Mouse (Mus musculus) limb, embryonic 14.5 days (tissue): ENCODE measurements around the gene Ptch1. TPM values are rescaled to one million over a fixed set of nuclear protein-coding genes. Genes with fewer than 3 reads are reported as not detected.

Experiments
- ATAC-seq: fragments of 200-750 bp; cut with Nextera tagmentation; 2 replicates; pipeline ENCODE4 v1.8.0; 2017; ENCODE audit warnings: low read depth, moderate number of reproducible peaks, moderate TSS enrichment; ENCODE audit not compliant: low FRiP score
- DNase-seq: peaks from one replicate; pipeline ENCODE4 v3.0.0-alpha.2; 2015; ENCODE audit warnings: low spot score
- H3K27ac ChIP-seq: fragments of 300-500 bp; sonication (generic); replicated peaks from 2 replicates; pipeline ENCODE4 v1.5.1; 2014; ENCODE audit warnings: low read depth, mild to moderate bottlenecking, low read length, moderate library complexity, mixed read lengths
- H3K27me3 ChIP-seq: fragments of 300-500 bp; sonication (generic); 2 replicates; pipeline ENCODE4 v1.6.1; 2014; ENCODE audit warnings: low read length, mixed read lengths; ENCODE audit not compliant: control insufficient read depth, insufficient read depth
- H3K36me3 ChIP-seq: fragments of 300-500 bp; sonication (generic); 2 replicates; pipeline ENCODE4 v1.6.1; 2014; ENCODE audit warnings: mild to moderate bottlenecking, low read length, moderate library complexity, mixed read lengths; ENCODE audit not compliant: control insufficient read depth, insufficient read depth
- H3K4me1 ChIP-seq: fragments of 300-500 bp; sonication (generic); 2 replicates; pipeline ENCODE4 v1.6.1; 2014; ENCODE audit warnings: antibody characterized with exemption, low read length, mixed read lengths; ENCODE audit not compliant: control insufficient read depth, insufficient read depth
- H3K4me2 ChIP-seq: fragments of 300-500 bp; sonication (generic); replicated peaks from 2 replicates; pipeline ENCODE4 v1.6.1; 2014; ENCODE audit warnings: low read depth, mild to moderate bottlenecking, low read length, moderate library complexity; ENCODE audit not compliant: severe bottlenecking
- H3K4me3 ChIP-seq: fragments of 300-500 bp; sonication (generic); replicated peaks from 2 replicates; pipeline ENCODE4 v1.5.1; 2014; ENCODE audit warnings: low read length
- H3K9ac ChIP-seq: fragments of 300-500 bp; sonication (generic); 2 replicates; pipeline ENCODE4 v1.6.1; 2014; ENCODE audit warnings: mild to moderate bottlenecking, low read depth, low read length, moderate library complexity; ENCODE audit not compliant: severe bottlenecking
- H3K9me3 ChIP-seq: fragments of 300-500 bp; sonication (generic); 2 replicates; pipeline ENCODE4 v1.6.1; 2016; ENCODE audit warnings: low read length; ENCODE audit not compliant: control insufficient read depth
- POLR2A ChIP-seq: fragments of 200-500 bp; IDR thresholded peaks from 2 replicates; pipeline ENCODE4 v1.8.0; 2012; ENCODE audit warnings: inconsistent platforms, mild to moderate bottlenecking, moderate library complexity, borderline replicate concordance; ENCODE audit not compliant: insufficient read depth, insufficient read length; ENCODE audit errors: extremely low read depth
- WGBS: fragments of 180-500 bp; shearing (Covaris S2); extraction: QIAGEN DNeasy Blood & Tissue Kit; methylation state at CpG from one replicate; pipeline ENCODE4 v1.1.7; 2014; 5-methylcytosine and 5-hydroxymethylcytosine counted together
- polyA plus RNA-seq, 2 experiments: library from polyadenylated mRNA; depleted of rRNA in 1 of 2; stranded (reverse) in 1 of 2; unstranded in 1 of 2; fragments of >200 nt; fragmentation: Nextera tagmentation in 1 of 2; extraction: Ambion mirVana in 1 of 2; gene quantifications; 2 replicates each; pipeline versions ENCODE4 v1.2.1 to v1.2.3; 2012 to 2014

Gene Ptch1
- polyA plus RNA-seq, 2 experiments, result 31.0 to 45.9 TPM

- H3K4me1 ChIP-seq, result peaks cover 33% of the 10 kb centered on the region
- H3K9ac ChIP-seq, result no peak overlapping the region
- peaks cover 87% of the 10 kb centered on the region for H3K36me3 ChIP-seq
- H3K4me3 ChIP-seq, result no peak overlapping the region
- no peak overlapping the region for H3K4me2 ChIP-seq
- no peaks in the 10 kb centered on the region for H3K27me3 ChIP-seq
- DNase-seq (no peak), ATAC-seq (no peak)
- WGBS, result 94% methylated on average over 6 of the region's 6 CpGs
- no peaks in the 10 kb centered on the region for H3K9me3 ChIP-seq
- TF ChIP-seq POLR2A, result no peak
- no peak overlapping the region for H3K27ac ChIP-seq
These were observed 53.3 kb downstream of the Ptch1 start for GRCm38 (mm10) chr13:63520110-63520509.

- Histone ChIP-seq H3K4me2 (no peak overlapping the region), H3K9ac (no peak overlapping the region), H3K9me3 (no peaks in the 10 kb centered on the region), H3K27me3 (no peaks in the 10 kb centered on the region), H3K4me3 (no peak overlapping the region), H3K4me1 (peaks cover 9% of the 10 kb centered on the region), H3K36me3 (peaks cover 94% of the 10 kb centered on the region), H3K27ac (no peak overlapping the region)
- no peak for TF ChIP-seq POLR2A
- whole genome bisulfite sequencing, result 31% methylated on average over 2 of the region's 2 CpGs
- DNase-seq, result peak; percentile 36
- no peak for ATAC-seq
These were observed 56.9 kb downstream of the Ptch1 start for GRCm38 (mm10) chr13:63516535-63516934.

- Histone ChIP-seq H3K4me2 (no peak overlapping the region), H3K4me1 (peaks cover 9% of the 10 kb centered on the region), H3K36me3 (peaks cover 98% of the 10 kb centered on the region), H3K9ac (no peak overlapping the region), H3K27me3 (no peaks in the 10 kb centered on the region), H3K4me3 (no peak overlapping the region), H3K27ac (no peak overlapping the region), H3K9me3 (no peaks in the 10 kb centered on the region)
- TF ChIP-seq POLR2A, result no peak
- 60% methylated on average over 5 of the region's 5 CpGs for WGBS
- ATAC-seq, result no peak
- no peak for DNase-seq
These were observed 57.9 kb downstream of the Ptch1 start for GRCm38 (mm10) chr13:63515542-63515941.

GRCm38 (mm10) chr13:63514931-63515360, 58.5 kb downstream of the Ptch1 start:
- TF ChIP-seq POLR2A, result no peak
- no peaks in the 10 kb centered on the region for H3K9me3 ChIP-seq
- WGBS, result 61% methylated on average over 8 of the region's 8 CpGs
- H3K9ac ChIP-seq, result no peak overlapping the region
- DNase-seq (no peak), ATAC-seq (no peak)
- peaks cover 97% of the 10 kb centered on the region for H3K36me3 ChIP-seq
- peaks cover 9% of the 10 kb centered on the region for H3K4me1 ChIP-seq
- H3K4me3 ChIP-seq, result no peak overlapping the region
- no peak overlapping the region for H3K4me2 ChIP-seq
- H3K27me3 ChIP-seq, result no peaks in the 10 kb centered on the region
- H3K27ac ChIP-seq, result no peak overlapping the region

GRCm38 (mm10) chr13:63513374-63514098, 59.9 kb downstream of the Ptch1 start:
- Histone ChIP-seq H3K9ac (no peak overlapping the region), H3K9me3 (no peaks in the 10 kb centered on the region), H3K4me2 (no peak overlapping the region), H3K27me3 (no peaks in the 10 kb centered on the region), H3K27ac (no peak overlapping the region), H3K4me3 (no peak overlapping the region), H3K4me1 (peaks cover 9% of the 10 kb centered on the region), H3K36me3 (peaks cover 94% of the 10 kb centered on the region)
- WGBS, result 63% methylated on average over 26 of the region's 26 CpGs
- DNase-seq (no peak), ATAC-seq (no peak)
- no peak for TF ChIP-seq POLR2A
